Mouse (Mus musculus) neural tube, embryonic 12.5 days (tissue): Measurements from ENCODE around the gene Ltbp3. TPM values are rescaled to one million over a fixed set of nuclear protein-coding genes. Genes with fewer than 3 reads are reported as not detected.
A peak's percentile ranks its signal among the peaks of the same experiment; 100 is the strongest.

ENCODE experiments used
- ATAC-seq: fragments of 200-750 bp; cut with Nextera tagmentation; 2 replicates; pipeline ENCODE4 v1.8.0; 2017; ENCODE audit warnings: low read depth, mild to moderate bottlenecking, moderate TSS enrichment, moderate library complexity; ENCODE audit not compliant: low FRiP score
- H3K27ac ChIP-seq: fragments of 300-500 bp; sonication (generic); 2 replicates; pipeline ENCODE4 v1.5.1; 2016
- H3K27me3 ChIP-seq: fragments of 300-500 bp; sonication (generic); replicated peaks from 2 replicates; pipeline ENCODE4 v1.6.1; 2016; ENCODE audit warnings: mild to moderate bottlenecking
- H3K36me3 ChIP-seq: fragments of 300-500 bp; sonication (generic); 2 replicates; pipeline ENCODE4 v1.6.1; 2016; ENCODE audit warnings: mild to moderate bottlenecking
- H3K4me1 ChIP-seq: fragments of 300-500 bp; sonication (generic); 2 replicates; pipeline ENCODE4 v1.6.1; 2016
- H3K4me2 ChIP-seq: fragments of 300-500 bp; sonication (generic); replicated peaks from 2 replicates; pipeline ENCODE4 v1.6.1; 2016; ENCODE audit warnings: mild to moderate bottlenecking
- H3K4me3 ChIP-seq: fragments of 300-500 bp; sonication (generic); 2 replicates; pipeline ENCODE4 v1.5.1; 2016
- H3K9ac ChIP-seq: fragments of 300-500 bp; sonication (generic); 2 replicates; pipeline ENCODE4 v1.6.1; 2016; ENCODE audit warnings: mild to moderate bottlenecking
- H3K9me3 ChIP-seq: fragments of 300-500 bp; sonication (generic); 2 replicates; pipeline ENCODE4 v1.6.1; 2016; ENCODE audit warnings: mild to moderate bottlenecking
- WGBS: fragments of 180-500 bp; shearing (Covaris S2); methylation state at CpG from one replicate; pipeline ENCODE4 v1.1.7; 2016; 5-methylcytosine and 5-hydroxymethylcytosine counted together
- polyA plus RNA-seq: library from polyadenylated mRNA; unstranded; fragments of >200 nt; fragmentation: Nextera tagmentation; extraction: Ambion mirVana; gene quantifications from 2 replicates; pipeline ENCODE4 v1.2.1, GENCODE M21; 2016

Gene Ltbp3
- polyA plus RNA-seq, 1 experiment from 2014 or later, result 10.6 TPM

- Histone ChIP-seq H3K4me3 (no peak overlapping the region), H3K4me1 (peaks cover 52% of the 10 kb centered on the region), H3K4me2 (peak overlapping the region; percentile 18; the same call in 1 of the 2 replicates), H3K9me3 (no peaks in the 10 kb centered on the region), H3K27me3 (no peaks in the 10 kb centered on the region), H3K36me3 (no peaks in the 10 kb centered on the region), H3K9ac (0 out of 2 replicates have a peak overlapping the region, but pooled peaks have one; percentile 5), H3K27ac (peak overlapping the region; percentile 57)
- no peak for ATAC-seq
- WGBS, result 3% methylated on average over 8 of the region's 8 CpGs
These were observed 65.5 kb downstream of the Ltbp3 start for GRCm38 (mm10) chr19:5806051-5806808.

- 18% methylated on average over 6 of the region's 6 CpGs for WGBS
- no peak overlapping the region for H3K9ac ChIP-seq
- ATAC-seq, result no peak
These were observed 66.1 kb downstream of the Ltbp3 start for GRCm38 (mm10) chr19:5806809-5807205.

DNA sequence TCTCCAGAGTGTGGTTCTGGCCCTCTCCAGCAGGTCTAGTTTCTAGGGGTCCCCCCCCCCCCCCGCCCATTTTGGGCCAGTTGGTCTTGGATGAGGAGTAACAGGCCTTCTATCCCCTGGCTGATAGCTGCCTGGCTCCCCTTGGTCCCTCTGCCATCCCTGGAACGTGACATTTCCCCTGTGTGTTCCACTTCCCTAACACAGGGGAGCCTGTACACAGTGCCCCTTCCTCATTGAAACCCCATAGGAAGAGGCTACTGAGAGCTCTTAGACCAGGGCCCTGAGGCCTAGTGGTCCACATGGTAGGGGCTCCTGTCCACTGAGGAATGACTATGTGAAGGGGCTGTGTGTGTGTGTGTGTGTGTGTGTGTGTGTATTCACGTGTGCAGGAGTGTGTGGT is 67.0 kb downstream of the Ltbp3 start:
- Histone ChIP-seq H3K4me2 (no peak overlapping the region), H3K9ac (no peak overlapping the region), H3K27ac (no peak overlapping the region), H3K27me3 (no peaks in the 10 kb centered on the region), H3K4me3 (no peak overlapping the region), H3K9me3 (no peaks in the 10 kb centered on the region), H3K4me1 (peaks cover 67% of the 10 kb centered on the region), H3K36me3 (no peaks in the 10 kb centered on the region)
- WGBS, result 67% methylated on average over 3 of the region's 3 CpGs
- ATAC-seq, result no peak

More at GRCm38 (mm10) chr19:5806809-5807205, 66.1 kb downstream of the Ltbp3 start:
- H3K9me3 ChIP-seq, result no peaks in the 10 kb centered on the region
- H3K4me1 ChIP-seq, result peaks cover 58% of the 10 kb centered on the region
- H3K36me3 ChIP-seq, result no peaks in the 10 kb centered on the region
- H3K27me3 ChIP-seq, result no peaks in the 10 kb centered on the region
- H3K27ac ChIP-seq, result no peak overlapping the region
- H3K4me3 ChIP-seq, result no peak overlapping the region
- H3K4me2 ChIP-seq, result 0 out of 2 replicates have a peak overlapping the region, but pooled peaks have one; percentile 5

Other genes with a start within 250 kb of the Ltbp3 start
- 0.32 and 0.46 TPM in 2 replicates for gene 1700020D05Rik, start 237.1 kb upstream of the Ltbp3 start, polyA plus RNA-seq
- gene Snx32, start 230.4 kb upstream of the Ltbp3 start, polyA plus RNA-seq, result 43.1 and 47.1 TPM in 2 replicates
- gene Ovol1, start 180.3 kb upstream of the Ltbp3 start, polyA plus RNA-seq, result 0.29 and 0.32 TPM in 2 replicates
- 2.5 and 2.8 TPM in 2 replicates for gene Ap5b1, start 172.9 kb upstream of the Ltbp3 start, polyA plus RNA-seq
- 140 and 148 TPM in 2 replicates for gene Rnaseh2c, start 139.0 kb upstream of the Ltbp3 start, polyA plus RNA-seq
- gene Kat5, start 130.7 kb upstream of the Ltbp3 start, polyA plus RNA-seq, result 67.4 and 73.3 TPM in 2 replicates
- 34.7 and 36.7 TPM in 2 replicates for gene Rela, start 103.4 kb upstream of the Ltbp3 start, polyA plus RNA-seq
- 24.8 and 25.7 TPM in 2 replicates for gene Sipa1, start 77.2 kb upstream of the Ltbp3 start, polyA plus RNA-seq
- 22.4 and 28.9 TPM in 2 replicates for gene Map3k11, start 52.2 kb upstream of the Ltbp3 start, polyA plus RNA-seq
- 30.3 and 32.4 TPM in 2 replicates for gene Pcnx3, start 52.0 kb upstream of the Ltbp3 start, polyA plus RNA-seq
- gene Kcnk7, start 36.5 kb upstream of the Ltbp3 start, polyA plus RNA-seq, result 0.19 TPM in 2 replicates
- 10.1 and 10.5 TPM in 2 replicates for gene Ehbp1l1, start 14.6 kb upstream of the Ltbp3 start, polyA plus RNA-seq
- gene Fam89b, start 11.3 kb upstream of the Ltbp3 start, polyA plus RNA-seq, result 193 and 195 TPM in 2 replicates
- 66.1 and 70.4 TPM in 2 replicates for gene Scyl1, start 30.5 kb downstream of the Ltbp3 start, polyA plus RNA-seq
- 27.0 and 33.0 TPM in 2 replicates for gene Frmd8, start 134.4 kb downstream of the Ltbp3 start, polyA plus RNA-seq
- gene Slc25a45, start 136.9 kb downstream of the Ltbp3 start, polyA plus RNA-seq, result 1.7 and 2.5 TPM in 2 replicates
- gene Tigd3, start 153.2 kb downstream of the Ltbp3 start, polyA plus RNA-seq, result 10.5 and 11.8 TPM in 2 replicates
- 156 and 174 TPM in 2 replicates for gene Dpf2, start 172.1 kb downstream of the Ltbp3 start, polyA plus RNA-seq
- gene Cdc42ep2, start 183.9 kb downstream of the Ltbp3 start, polyA plus RNA-seq, result 4.7 and 5.7 TPM in 2 replicates
- 44.4 and 46.6 TPM in 2 replicates for gene Pola2, start 223.3 kb downstream of the Ltbp3 start, polyA plus RNA-seq
- gene Slc22a20, start 245.2 kb downstream of the Ltbp3 start, polyA plus RNA-seq, result not detected in 2 replicates